Mouse (Mus musculus) neural tube, embryonic 11.5 days (tissue): ENCODE measurements around the gene Slc23a4. TPM values are rescaled to one million over a fixed set of nuclear protein-coding genes. Genes with fewer than 3 reads are reported as not detected.
A peak's percentile ranks its signal among the peaks of the same experiment; 100 is the strongest.

Experiments used
- ATAC-seq: fragments of 200-750 bp; cut with Nextera tagmentation; 2 replicates; pipeline ENCODE4 v1.8.0; 2017; ENCODE audit warnings: moderate number of reproducible peaks, mild to moderate bottlenecking, moderate TSS enrichment, moderate library complexity; ENCODE audit not compliant: insufficient read depth, low FRiP score, low TSS enrichment
- DNase-seq: peaks from one replicate; pipeline ENCODE4 v3.0.0-alpha.2; 2015; ENCODE audit warnings: low spot score
- H3K27ac ChIP-seq: fragments of 300-500 bp; sonication (generic); 2 replicates; pipeline ENCODE4 v1.5.1; 2014; ENCODE audit warnings: low read depth, mild to moderate bottlenecking, low read length
- H3K27me3 ChIP-seq: fragments of 300-500 bp; sonication (generic); 2 replicates; pipeline ENCODE4 v1.6.1; 2014; ENCODE audit warnings: mild to moderate bottlenecking, low read length, mixed read lengths; ENCODE audit not compliant: control insufficient read depth, insufficient read depth
- H3K36me3 ChIP-seq: fragments of 300-500 bp; sonication (generic); 2 replicates; pipeline ENCODE4 v1.6.1; 2014; ENCODE audit warnings: mild to moderate bottlenecking, low read length, moderate library complexity, mixed read lengths; ENCODE audit not compliant: control insufficient read depth, insufficient read depth
- H3K4me1 ChIP-seq: fragments of 300-500 bp; sonication (generic); 2 replicates; pipeline ENCODE4 v1.6.1; 2014; ENCODE audit warnings: low read length, mixed read lengths; ENCODE audit not compliant: control insufficient read depth, insufficient read depth
- H3K4me2 ChIP-seq: fragments of 300-500 bp; sonication (generic); 2 replicates; pipeline ENCODE4 v1.6.1; 2014; ENCODE audit warnings: low read depth, mild to moderate bottlenecking, moderate library complexity
- H3K4me3 ChIP-seq: fragments of 300-500 bp; sonication (generic); 2 replicates; pipeline ENCODE4 v1.5.1; 2014; ENCODE audit warnings: low read depth, low read length
- H3K9ac ChIP-seq: fragments of 300-500 bp; sonication (generic); 2 replicates; pipeline ENCODE4 v1.6.1; 2014; ENCODE audit warnings: mild to moderate bottlenecking, low read length
- H3K9me3 ChIP-seq: fragments of 300-500 bp; sonication (generic); 2 replicates; pipeline ENCODE4 v1.6.1; 2016; ENCODE audit warnings: low read length; ENCODE audit not compliant: control insufficient read depth
- WGBS: fragments of 180-500 bp; shearing (Covaris S2); extraction: QIAGEN DNeasy Blood & Tissue Kit; methylation state at CpG from one replicate; pipeline ENCODE4 v1.1.7; 2014; 5-methylcytosine and 5-hydroxymethylcytosine counted together
- polyA plus RNA-seq: library from polyadenylated mRNA; unstranded; fragments of >200 nt; fragmentation: Nextera tagmentation; extraction: Ambion mirVana; gene quantifications from 2 replicates; pipeline ENCODE4 v1.2.1, GENCODE M21; 2014

The Slc23a4 gene
- polyA plus RNA-seq, 1 experiment from 2014 or later: 0.37 TPM

DNA sequence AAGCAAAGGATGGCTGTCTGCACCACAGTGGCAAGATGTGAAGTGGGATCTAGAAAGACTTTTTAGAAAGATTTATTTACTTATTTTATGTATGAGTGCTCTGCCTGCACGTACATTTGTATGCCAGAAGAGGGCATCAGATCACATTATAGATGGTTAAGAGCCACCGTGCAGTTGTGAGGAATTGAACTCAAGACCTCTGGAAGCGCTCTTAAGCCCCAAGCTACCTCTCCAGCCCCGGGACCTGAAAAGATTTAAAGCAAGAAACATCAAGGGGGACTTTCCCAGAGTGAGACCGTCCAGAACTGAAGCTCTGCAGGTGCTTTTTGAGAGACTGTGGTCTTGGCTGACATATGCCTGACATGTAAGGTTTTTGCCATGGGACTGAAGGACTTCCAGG is 51.5 kb downstream of the Slc23a4 start:
- Histone ChIP-seq H3K36me3 (no peaks in the 10 kb centered on the region), H3K4me3 (no peak overlapping the region), H3K4me2 (no peak overlapping the region), H3K9ac (no peak overlapping the region), H3K4me1 (no peaks in the 10 kb centered on the region), H3K9me3 (no peaks in the 10 kb centered on the region), H3K27me3 (no peaks in the 10 kb centered on the region), H3K27ac (no peak overlapping the region)
- DNase-seq (no peak), ATAC-seq (no peak)
- 74% methylated on average over 5 of the region's 5 CpGs for WGBS

DNA sequence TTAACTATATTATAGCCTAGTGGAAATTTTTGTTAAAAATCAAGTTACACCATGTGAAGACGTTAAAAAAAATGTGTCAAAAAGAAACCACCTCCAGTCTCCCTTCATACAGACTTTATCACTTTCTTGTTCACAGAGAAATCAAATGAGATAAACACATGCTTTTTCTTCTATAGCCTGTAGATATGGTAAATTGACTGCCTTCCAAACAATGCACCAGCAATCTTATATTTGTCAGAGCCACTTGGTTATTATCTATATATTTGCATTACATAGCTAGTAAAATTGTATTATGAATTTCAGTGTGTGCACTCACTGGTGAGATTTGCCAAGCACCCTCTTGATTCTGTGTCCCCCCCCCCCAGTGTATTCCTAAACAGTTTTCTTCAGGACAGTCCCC is 55.6 kb downstream of the Slc23a4 start:
- Histone ChIP-seq H3K27ac (no peak overlapping the region), H3K4me1 (no peaks in the 10 kb centered on the region), H3K4me2 (no peak overlapping the region), H3K9ac (no peak overlapping the region), H3K9me3 (no peaks in the 10 kb centered on the region), H3K36me3 (no peaks in the 10 kb centered on the region), H3K4me3 (no peak overlapping the region), H3K27me3 (no peaks in the 10 kb centered on the region)
- ATAC-seq (no peak), DNase-seq (no peak)
- WGBS: 83% methylated on average over 1 of the region's 1 CpGs

DNA sequence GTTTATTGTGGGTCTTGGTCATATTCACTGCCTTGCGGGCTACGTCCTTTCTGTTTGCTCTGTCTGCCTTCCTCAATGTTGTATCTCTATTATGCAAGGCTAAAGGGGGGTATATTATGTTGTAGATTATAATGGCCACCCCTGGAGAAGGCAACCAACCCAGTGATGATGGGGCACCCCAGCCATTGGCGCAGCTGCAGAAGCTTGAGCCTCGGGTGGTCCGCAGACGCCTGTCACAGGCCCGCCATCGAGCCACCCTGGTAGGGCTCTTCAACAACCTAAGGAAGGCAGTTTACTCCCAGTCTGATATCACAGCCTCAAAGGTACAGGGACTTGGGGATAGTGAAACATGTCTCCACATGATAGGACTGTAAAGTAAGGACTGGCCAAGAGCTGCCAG is 60.6 kb downstream of the Slc23a4 start:
- Histone ChIP-seq H3K4me2 (no peak overlapping the region), H3K9me3 (no peaks in the 10 kb centered on the region), H3K4me3 (no peak overlapping the region), H3K36me3 (no peaks in the 10 kb centered on the region), H3K27ac (no peak overlapping the region), H3K4me1 (no peaks in the 10 kb centered on the region), H3K9ac (no peak overlapping the region), H3K27me3 (no peaks in the 10 kb centered on the region)
- ATAC-seq: no peak
- WGBS: 95% methylated on average over 8 of the region's 8 CpGs
- DNase-seq: no peak

- Histone ChIP-seq H3K4me3 (no peak overlapping the region), H3K9me3 (no peaks in the 10 kb centered on the region), H3K27ac (no peak overlapping the region), H3K27me3 (no peaks in the 10 kb centered on the region), H3K9ac (no peak overlapping the region), H3K4me2 (no peak overlapping the region), H3K36me3 (no peaks in the 10 kb centered on the region), H3K4me1 (no peaks in the 10 kb centered on the region)
- WGBS: 50% methylated on average over 4 of the region's 4 CpGs
- DNase-seq (peak; percentile 68), ATAC-seq (no peak)
Observed at GRCm38 (mm10) chr6:34927156-34927555, 61.0 kb downstream of the Slc23a4 start.

DNA sequence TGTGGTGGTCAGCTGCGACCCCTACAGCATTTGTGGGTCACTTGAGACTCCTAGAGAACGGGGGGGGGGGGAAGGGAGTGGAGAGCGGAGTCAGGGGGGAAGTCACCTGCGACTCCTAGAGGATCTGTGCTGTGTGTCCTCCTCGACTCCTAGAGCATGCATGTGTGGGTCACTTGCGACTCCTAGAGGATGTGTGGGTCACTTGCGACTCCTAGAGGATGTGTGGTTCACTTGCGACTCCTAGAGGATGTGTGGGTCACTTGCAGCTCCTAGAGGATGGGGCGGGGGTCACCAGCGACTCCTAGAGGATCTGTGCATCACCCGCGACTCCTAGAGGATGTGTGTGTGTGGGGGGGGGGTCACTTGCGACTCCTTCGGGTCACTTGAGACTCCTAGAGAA is 66.3 kb downstream of the Slc23a4 start:
- Histone ChIP-seq H3K9ac (no peak overlapping the region), H3K4me3 (no peak overlapping the region), H3K27me3 (no peaks in the 10 kb centered on the region), H3K9me3 (no peaks in the 10 kb centered on the region), H3K4me1 (no peaks in the 10 kb centered on the region), H3K4me2 (no peak overlapping the region), H3K36me3 (no peaks in the 10 kb centered on the region), H3K27ac (no peak overlapping the region)
- DNase-seq: peak; percentile 23
- 62% methylated on average over 13 of the region's 14 CpGs for whole genome bisulfite sequencing
- no peak for ATAC-seq

DNA sequence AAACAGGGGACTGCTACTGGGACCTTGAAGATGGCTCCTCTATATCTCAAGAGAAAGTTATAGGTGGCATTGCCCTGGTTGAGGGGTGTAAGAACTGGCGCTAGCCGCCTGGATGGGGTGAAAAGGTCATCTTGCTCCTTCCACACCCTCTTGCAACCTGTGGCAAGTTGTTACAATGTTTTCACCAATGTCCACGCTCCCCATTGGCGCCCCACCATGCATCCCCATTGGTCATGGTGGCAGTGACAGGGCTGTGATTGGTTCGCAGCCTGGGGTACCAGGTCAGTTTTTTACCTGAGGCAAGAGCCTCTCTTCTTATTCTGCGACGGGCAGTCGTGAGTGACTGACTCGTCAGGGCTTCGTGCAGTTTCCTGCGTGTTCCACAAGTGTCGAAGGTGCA is 67.6 kb downstream of the Slc23a4 start:
- 94% methylated on average over 12 of the region's 12 CpGs for WGBS
- DNase-seq: no peak
- Histone ChIP-seq H3K9me3 (no peaks in the 10 kb centered on the region), H3K9ac (no peak overlapping the region), H3K4me2 (no peak overlapping the region), H3K4me1 (no peaks in the 10 kb centered on the region), H3K36me3 (no peaks in the 10 kb centered on the region), H3K27ac (no peak overlapping the region), H3K4me3 (no peak overlapping the region), H3K27me3 (no peaks in the 10 kb centered on the region)
- no peak for ATAC-seq

DNA sequence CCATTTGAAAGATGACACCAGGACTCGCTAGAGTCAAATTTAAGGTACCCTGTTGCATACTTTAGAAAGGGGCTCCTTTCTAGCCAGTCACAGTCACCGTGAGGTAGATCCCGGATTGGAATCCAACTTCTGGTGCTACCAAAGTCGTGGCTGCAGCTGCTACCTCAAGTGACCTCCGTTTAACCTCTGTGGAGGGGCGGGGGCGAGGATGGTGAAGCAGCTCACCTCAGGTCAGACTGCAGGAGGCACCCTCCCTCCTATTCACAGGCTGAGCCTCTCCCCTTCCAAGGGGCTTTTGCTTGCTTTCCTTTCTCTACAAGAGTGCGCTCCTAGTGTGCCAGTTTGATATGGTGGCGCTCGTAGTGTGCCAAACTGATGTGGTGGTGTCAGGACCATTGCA is 68.2 kb downstream of the Slc23a4 start, which contains the start of gene Stra8:
Stra8 (plus strand) TSS at position 208 of the 400 bp plus-strand sequence.
- H3K9me3 ChIP-seq: no peaks in the 10 kb centered on the region
- no peak within 1 kb of the TSS for H3K4me2 ChIP-seq
- no peak within 1 kb of the TSS for H3K9ac ChIP-seq
- no peak within 1 kb of the TSS for H3K27ac ChIP-seq
- ATAC-seq (no peak), DNase-seq (no peak)
- H3K4me1 ChIP-seq: no peaks in the 10 kb centered on the region
- no peaks in the 10 kb centered on the region for H3K27me3 ChIP-seq
- H3K4me3 ChIP-seq: no peak within 1 kb of the TSS
- H3K36me3 ChIP-seq: no peaks in the 10 kb centered on the region
- 44% methylated on average over 10 of the region's 10 CpGs for WGBS

DNA sequence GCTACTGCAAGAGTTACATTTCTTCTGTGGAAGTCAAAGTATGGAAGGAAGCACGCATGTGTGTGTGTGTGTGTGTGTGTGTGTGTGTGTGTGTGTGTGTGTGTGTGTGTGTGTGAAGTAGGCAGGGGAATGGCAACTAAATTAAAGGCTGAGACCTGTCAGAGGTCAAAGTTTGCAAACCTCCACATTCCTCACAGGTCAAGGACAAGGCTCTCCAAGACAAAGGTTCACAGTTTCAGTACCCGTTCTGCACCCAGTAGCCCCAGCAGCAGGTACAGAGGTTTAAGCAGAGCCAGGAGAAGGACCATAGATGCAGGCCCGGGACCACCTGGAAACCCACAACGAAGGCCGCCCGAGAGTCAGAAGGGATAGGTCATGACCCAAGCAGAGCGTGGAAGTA is 69.1 kb downstream of the Slc23a4 start:
- DNase-seq (no peak), ATAC-seq (no peak)
- WGBS: 84% methylated on average over 7 of the region's 7 CpGs
- no peak overlapping the region for H3K4me2 ChIP-seq
- no peaks in the 10 kb centered on the region for H3K4me1 ChIP-seq
- H3K27me3 ChIP-seq: no peaks in the 10 kb centered on the region
- H3K9me3 ChIP-seq: no peaks in the 10 kb centered on the region
- no peaks in the 10 kb centered on the region for H3K36me3 ChIP-seq
- no peak overlapping the region for H3K27ac ChIP-seq
- no peak overlapping the region for H3K4me3 ChIP-seq
- H3K9ac ChIP-seq: no peak overlapping the region

GRCm38 (mm10) chr6:34914462-34914861 is 73.7 kb downstream of the Slc23a4 start:
- ATAC-seq (no peak), DNase-seq (no peak)
- H3K27me3 ChIP-seq: no peaks in the 10 kb centered on the region
- H3K27ac ChIP-seq: no peak overlapping the region
- H3K9me3 ChIP-seq: no peaks in the 10 kb centered on the region
- H3K9ac ChIP-seq: no peak overlapping the region
- peaks cover 5% of the 10 kb centered on the region; the same call in 1 of the 2 replicates for H3K4me1 ChIP-seq
- 84% methylated on average over 3 of the region's 3 CpGs for WGBS
- H3K36me3 ChIP-seq: no peaks in the 10 kb centered on the region
- no peak overlapping the region for H3K4me3 ChIP-seq
- H3K4me2 ChIP-seq: no peak overlapping the region
